Mouse (Mus musculus) ES-CJ7 (cell line): ENCODE results near the gene Gm4858.
"Not testable (repeated sequence)": the region's sequence is repeated elsewhere in the genome, so short reads cannot be mapped to it uniquely, and the experiment has no call there.

Source experiments
- DNase-seq: peaks from one replicate; pipeline ENCODE4 v3.0.0; 2011; ENCODE audit warnings: low read depth, low spot score

Gene Gm4858

GRCm38 (mm10) chr3:93068523-93068922 lies at the start of gene Gm4858:
Gm4858 (plus strand) TSS chr3:93068823.
- not testable (repeated sequence) for DNase-seq

- DNase-seq = no peak
Measured at GRCm38 (mm10) chr3:93018960-93019359, 49.7 kb upstream of the Gm4858 start, which contains the start of gene Lce1m. Lce1m (minus strand) TSS chr3:93019060.

- no peak for DNase-seq
Measured at GRCm38 (mm10) chr3:93021171-93021570, 47.5 kb upstream of the Gm4858 start.

GRCm38 (mm10) chr3:93023411-93024184 lies 45.0 kb upstream of the Gm4858 start:
- no peak for DNase-seq

GRCm38 (mm10) chr3:93025486-93025885 lies 43.1 kb upstream of the Gm4858 start:
- no peak for DNase-seq

GRCm38 (mm10) chr3:93031450-93031849 lies 37.2 kb upstream of the Gm4858 start:
- DNase-seq = peak; percentile 68

- DNase-seq = peak; percentile 58
Measured at GRCm38 (mm10) chr3:93050182-93050581, 18.4 kb upstream of the Gm4858 start.

- DNase-seq = peak; percentile 68
Measured at GRCm38 (mm10) chr3:93052826-93053474, 15.7 kb upstream of the Gm4858 start.

- DNase-seq = no peak
Measured at GRCm38 (mm10) chr3:93086631-93087030, 18.0 kb downstream of the Gm4858 start.

- DNase-seq = peak; percentile 26
Measured at GRCm38 (mm10) chr3:93093581-93093980, 25.0 kb downstream of the Gm4858 start.

- no peak for DNase-seq
Measured at GRCm38 (mm10) chr3:93096447-93096846, 27.8 kb downstream of the Gm4858 start.

GRCm38 (mm10) chr3:93111668-93112067 lies 43.0 kb downstream of the Gm4858 start:
- DNase-seq = peak; percentile 57

- DNase-seq = peak; percentile 68
Measured at GRCm38 (mm10) chr3:93114481-93114880, 45.9 kb downstream of the Gm4858 start.

- DNase-seq = peak; percentile 40
Measured at GRCm38 (mm10) chr3:93119101-93119500, 50.5 kb downstream of the Gm4858 start.
